Mouse (Mus musculus) limb, embryonic 13.5 days (tissue): Measurements from ENCODE around the gene Mad1l1. TPM values are rescaled to one million over a fixed set of nuclear protein-coding genes. Genes with fewer than 3 reads are reported as not detected.

Experiments
- ATAC-seq: fragments of 200-750 bp; cut with Nextera tagmentation; 2 replicates; pipeline ENCODE4 v1.8.0; 2017; ENCODE audit warnings: low read depth, moderate number of reproducible peaks, moderate TSS enrichment; ENCODE audit not compliant: low FRiP score
- H3K27ac ChIP-seq: fragments of 300-500 bp; sonication (generic); 2 replicates; pipeline ENCODE4 v1.5.1; 2015; ENCODE audit warnings: inconsistent platforms, mild to moderate bottlenecking, moderate library complexity
- H3K27me3 ChIP-seq: fragments of 300-500 bp; sonication (generic); 2 replicates; pipeline ENCODE4 v1.6.1; 2015; ENCODE audit warnings: mild to moderate bottlenecking, inconsistent platforms
- H3K36me3 ChIP-seq: fragments of 300-500 bp; sonication (generic); 2 replicates; pipeline ENCODE4 v1.6.1; 2015; ENCODE audit warnings: inconsistent platforms, mild to moderate bottlenecking, moderate library complexity
- H3K4me1 ChIP-seq: fragments of 300-500 bp; sonication (generic); 2 replicates; pipeline ENCODE4 v1.6.1; 2015; ENCODE audit warnings: inconsistent platforms
- H3K4me2 ChIP-seq: fragments of 300-500 bp; sonication (generic); replicated peaks from 2 replicates; pipeline ENCODE4 v1.6.1; 2015; ENCODE audit warnings: inconsistent platforms, mild to moderate bottlenecking, moderate library complexity
- H3K4me3 ChIP-seq: fragments of 300-500 bp; sonication (generic); 2 replicates; pipeline ENCODE4 v1.5.1; 2015; ENCODE audit warnings: moderate library complexity, mild to moderate bottlenecking, inconsistent platforms
- H3K9ac ChIP-seq: fragments of 300-500 bp; sonication (generic); 2 replicates; pipeline ENCODE4 v1.6.1; 2015; ENCODE audit warnings: mild to moderate bottlenecking, inconsistent platforms
- H3K9me3 ChIP-seq: fragments of 300-500 bp; sonication (generic); 2 replicates; pipeline ENCODE4 v1.6.1; 2016; ENCODE audit warnings: inconsistent platforms
- WGBS: fragments of 180-500 bp; shearing (Covaris S2); methylation state at CpG from one replicate; pipeline ENCODE4 v1.1.7; 2015; 5-methylcytosine and 5-hydroxymethylcytosine counted together
- polyA plus RNA-seq: library from polyadenylated mRNA; unstranded; fragments of >200 nt; fragmentation: Nextera tagmentation; extraction: Ambion mirVana; gene quantifications from 2 replicates; pipeline ENCODE4 v1.2.1, GENCODE M21; 2015

Mad1l1 gene
- polyA plus RNA-seq, 1 experiment from 2014 or later = 52.6 TPM

GRCm38 (mm10) chr5:139991531-139991930 is 329.8 kb downstream of the Mad1l1 start:
- WGBS = 89% methylated on average over 3 of the region's 3 CpGs
- no peaks in the 10 kb centered on the region for H3K36me3 ChIP-seq
- no peak overlapping the region for H3K4me3 ChIP-seq
- H3K9ac ChIP-seq = no peak overlapping the region
- no peak overlapping the region for H3K27ac ChIP-seq
- H3K9me3 ChIP-seq = peaks cover 27% of the 10 kb centered on the region; the same call in 1 of the 2 replicates
- H3K4me1 ChIP-seq = no peaks in the 10 kb centered on the region
- no peaks in the 10 kb centered on the region for H3K27me3 ChIP-seq
- no peak for ATAC-seq
- no peak overlapping the region for H3K4me2 ChIP-seq

- WGBS = 32% methylated on average over 18 of the region's 18 CpGs
- no peak overlapping the region for H3K4me3 ChIP-seq
- no peak overlapping the region for H3K27ac ChIP-seq
- ATAC-seq = no peak
- no peaks in the 10 kb centered on the region for H3K36me3 ChIP-seq
- H3K9me3 ChIP-seq = peaks cover 19% of the 10 kb centered on the region; the same call in 1 of the 2 replicates
- peaks cover 6% of the 10 kb centered on the region; the same call in 1 of the 2 replicates for H3K27me3 ChIP-seq
- H3K4me2 ChIP-seq = no peak overlapping the region
- no peak overlapping the region for H3K9ac ChIP-seq
- H3K4me1 ChIP-seq = no peaks in the 10 kb centered on the region
Measured at GRCm38 (mm10) chr5:139985073-139985746, 336.1 kb downstream of the Mad1l1 start.

- Histone ChIP-seq H3K4me2 (no peak overlapping the region), H3K4me3 (no peak overlapping the region), H3K27ac (no peak overlapping the region), H3K9ac (no peak overlapping the region), H3K9me3 (0 out of 2 replicates have a peak, but pooled peaks cover 5% of the 10 kb centered on the region), H3K27me3 (peaks cover 21% of the 10 kb centered on the region; the same call in 1 of the 2 replicates), H3K4me1 (no peaks in the 10 kb centered on the region), H3K36me3 (no peaks in the 10 kb centered on the region)
- 78% methylated on average over 1 of the region's 1 CpGs for WGBS
- no peak for ATAC-seq
Measured at GRCm38 (mm10) chr5:139981976-139982375, 339.4 kb downstream of the Mad1l1 start.

- Histone ChIP-seq H3K27ac (no peak overlapping the region), H3K4me1 (no peaks in the 10 kb centered on the region), H3K27me3 (peaks cover 24% of the 10 kb centered on the region; the same call in 1 of the 2 replicates), H3K9ac (no peak overlapping the region), H3K36me3 (no peaks in the 10 kb centered on the region), H3K4me3 (no peak overlapping the region), H3K9me3 (no peaks in the 10 kb centered on the region), H3K4me2 (no peak overlapping the region)
- WGBS = 75% methylated on average over 9 of the region's 9 CpGs
- no peak for ATAC-seq
Measured at GRCm38 (mm10) chr5:139979371-139979770, 342.0 kb downstream of the Mad1l1 start.

GRCm38 (mm10) chr5:139978525-139979276 is 342.7 kb downstream of the Mad1l1 start:
- H3K27ac ChIP-seq = no peak overlapping the region
- H3K4me2 ChIP-seq = no peak overlapping the region
- H3K9me3 ChIP-seq = no peaks in the 10 kb centered on the region
- peaks cover 27% of the 10 kb centered on the region for H3K27me3 ChIP-seq
- no peaks in the 10 kb centered on the region for H3K36me3 ChIP-seq
- no peak overlapping the region for H3K4me3 ChIP-seq
- no peak overlapping the region for H3K9ac ChIP-seq
- no peaks in the 10 kb centered on the region for H3K4me1 ChIP-seq
- WGBS = 5% methylated on average over 13 of the region's 13 CpGs
- no peak for ATAC-seq

GRCm38 (mm10) chr5:139977476-139977875 is 343.9 kb downstream of the Mad1l1 start:
- no peaks in the 10 kb centered on the region for H3K9me3 ChIP-seq
- no peak overlapping the region for H3K27ac ChIP-seq
- 28% methylated on average over 8 of the region's 8 CpGs for WGBS
- no peak for ATAC-seq
- H3K27me3 ChIP-seq = peaks cover 40% of the 10 kb centered on the region
- no peak overlapping the region for H3K9ac ChIP-seq
- H3K4me3 ChIP-seq = no peak overlapping the region
- H3K4me2 ChIP-seq = no peak overlapping the region
- H3K4me1 ChIP-seq = no peaks in the 10 kb centered on the region
- H3K36me3 ChIP-seq = no peaks in the 10 kb centered on the region

- Histone ChIP-seq H3K27ac (no peak overlapping the region), H3K4me3 (no peak overlapping the region), H3K4me1 (no peaks in the 10 kb centered on the region), H3K4me2 (no peak overlapping the region), H3K9ac (no peak overlapping the region), H3K36me3 (no peaks in the 10 kb centered on the region), H3K9me3 (no peaks in the 10 kb centered on the region), H3K27me3 (peaks cover 49% of the 10 kb centered on the region)
- WGBS = 85% methylated on average over 4 of the region's 4 CpGs
- no peak for ATAC-seq
Measured at GRCm38 (mm10) chr5:139976584-139976983, 344.8 kb downstream of the Mad1l1 start.

GRCm38 (mm10) chr5:139970186-139970631 is 351.1 kb downstream of the Mad1l1 start:
- Histone ChIP-seq H3K36me3 (no peaks in the 10 kb centered on the region), H3K27ac (no peak overlapping the region), H3K4me3 (no peak overlapping the region), H3K9me3 (no peaks in the 10 kb centered on the region), H3K4me2 (no peak overlapping the region), H3K27me3 (peaks cover 33% of the 10 kb centered on the region), H3K4me1 (peaks cover 7% of the 10 kb centered on the region; the same call in 1 of the 2 replicates), H3K9ac (no peak overlapping the region)
- ATAC-seq = no peak
- 58% methylated on average over 12 of the region's 12 CpGs for WGBS

GRCm38 (mm10) chr5:139969151-139969948 is 352.0 kb downstream of the Mad1l1 start:
- Histone ChIP-seq H3K9ac (no peak overlapping the region), H3K27ac (no peak overlapping the region), H3K9me3 (no peaks in the 10 kb centered on the region), H3K4me1 (peaks cover 14% of the 10 kb centered on the region), H3K36me3 (no peaks in the 10 kb centered on the region), H3K27me3 (peaks cover 35% of the 10 kb centered on the region), H3K4me3 (no peak overlapping the region), H3K4me2 (no peak overlapping the region)
- ATAC-seq = no peak
- 72% methylated on average over 14 of the region's 14 CpGs for WGBS

- 90% methylated on average over 14 of the region's 14 CpGs for WGBS
- ATAC-seq = no peak
- H3K4me1 ChIP-seq = peaks cover 16% of the 10 kb centered on the region
- H3K27me3 ChIP-seq = 0 out of 2 replicates have a peak, but pooled peaks cover 9% of the 10 kb centered on the region
- H3K9ac ChIP-seq = no peak overlapping the region
- no peak overlapping the region for H3K27ac ChIP-seq
- no peak overlapping the region for H3K4me3 ChIP-seq
- no peak overlapping the region for H3K4me2 ChIP-seq
- no peaks in the 10 kb centered on the region for H3K9me3 ChIP-seq
- no peaks in the 10 kb centered on the region for H3K36me3 ChIP-seq
Measured at GRCm38 (mm10) chr5:139965596-139965995, 355.8 kb downstream of the Mad1l1 start.

GRCm38 (mm10) chr5:139964391-139964790 is 357.0 kb downstream of the Mad1l1 start:
- no peak overlapping the region for H3K27ac ChIP-seq
- 19% methylated on average over 5 of the region's 5 CpGs for WGBS
- H3K36me3 ChIP-seq = no peaks in the 10 kb centered on the region
- H3K9ac ChIP-seq = no peak overlapping the region
- no peak overlapping the region for H3K4me2 ChIP-seq
- no peak overlapping the region for H3K4me3 ChIP-seq
- 0 out of 2 replicates have a peak, but pooled peaks cover 9% of the 10 kb centered on the region for H3K27me3 ChIP-seq
- H3K9me3 ChIP-seq = no peaks in the 10 kb centered on the region
- ATAC-seq = no peak
- H3K4me1 ChIP-seq = peaks cover 11% of the 10 kb centered on the region

GRCm38 (mm10) chr5:139959741-139960140 is 361.6 kb downstream of the Mad1l1 start:
- Histone ChIP-seq H3K9me3 (no peaks in the 10 kb centered on the region), H3K4me3 (no peak overlapping the region), H3K27me3 (peaks cover 13% of the 10 kb centered on the region; the same call in 1 of the 2 replicates), H3K4me2 (no peak overlapping the region), H3K36me3 (no peaks in the 10 kb centered on the region), H3K27ac (no peak overlapping the region), H3K4me1 (peaks cover 27% of the 10 kb centered on the region), H3K9ac (no peak overlapping the region)
- 87% methylated on average over 4 of the region's 4 CpGs for WGBS
- ATAC-seq = no peak
